Mouse (Mus musculus): Measurements from ENCODE around the gene Baz2b.
"Not testable (repeated sequence)": the region's sequence is repeated elsewhere in the genome, so short reads cannot be mapped to it uniquely, and the experiment has no call there.

The Baz2b gene

DNA sequence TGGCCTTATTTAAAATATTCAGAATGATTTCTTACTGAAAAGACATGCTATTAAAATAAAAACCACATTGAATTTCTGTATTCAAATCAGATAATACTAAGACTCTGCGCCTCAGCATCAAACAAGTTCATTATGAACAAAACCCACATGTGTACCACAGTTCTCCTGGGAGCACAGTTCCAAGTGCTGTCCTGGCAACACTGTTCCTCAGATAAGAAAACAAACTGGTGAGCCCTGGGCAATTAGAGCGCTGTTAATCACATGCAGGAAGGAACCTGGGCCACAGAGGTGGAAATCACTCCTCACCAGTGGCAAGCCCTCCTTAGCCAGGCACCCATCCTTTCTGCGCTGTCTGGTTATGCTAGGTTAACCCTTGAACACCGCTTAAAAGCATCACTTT is 332.3 kb downstream of the Baz2b start:
- DNase-seq (ENCODE audit: low spot score in 2 of 2) = no peak

- no peak for DNase-seq (ENCODE audit: low spot score in 2 of 2)
These were observed 333.2 kb downstream of the Baz2b start for GRCm38 (mm10) chr2:59876482-59876881.

GRCm38 (mm10) chr2:59870526-59870925 is 339.1 kb downstream of the Baz2b start:
- no peak for DNase-seq (ENCODE audit: low spot score in 2 of 2)

DNA sequence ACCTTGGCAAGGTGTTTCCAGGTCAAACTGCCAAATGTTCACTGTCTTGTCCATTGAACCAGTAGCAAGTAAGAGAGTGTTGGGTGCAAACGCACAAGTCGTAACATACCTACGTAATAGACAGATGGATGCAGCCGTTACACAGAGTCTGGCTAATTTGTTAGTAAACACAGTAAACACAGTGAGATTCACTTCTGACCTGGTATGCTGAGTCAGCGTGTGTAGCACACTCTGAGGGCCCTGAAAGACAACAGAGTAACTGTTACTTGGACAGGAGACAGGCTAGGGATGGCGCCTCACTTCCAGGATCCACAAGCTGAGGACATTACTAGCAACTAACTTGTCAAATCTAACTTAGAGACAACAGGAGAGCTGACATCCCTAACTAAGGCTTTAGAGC is 347.0 kb downstream of the Baz2b start:
- DNase-seq (ENCODE audit: low spot score in 2 of 2) = no peak

GRCm38 (mm10) chr2:59854363-59854762 is 355.3 kb downstream of the Baz2b start:
- DNase-seq (ENCODE audit: low spot score in 2 of 2) = no peak

DNA sequence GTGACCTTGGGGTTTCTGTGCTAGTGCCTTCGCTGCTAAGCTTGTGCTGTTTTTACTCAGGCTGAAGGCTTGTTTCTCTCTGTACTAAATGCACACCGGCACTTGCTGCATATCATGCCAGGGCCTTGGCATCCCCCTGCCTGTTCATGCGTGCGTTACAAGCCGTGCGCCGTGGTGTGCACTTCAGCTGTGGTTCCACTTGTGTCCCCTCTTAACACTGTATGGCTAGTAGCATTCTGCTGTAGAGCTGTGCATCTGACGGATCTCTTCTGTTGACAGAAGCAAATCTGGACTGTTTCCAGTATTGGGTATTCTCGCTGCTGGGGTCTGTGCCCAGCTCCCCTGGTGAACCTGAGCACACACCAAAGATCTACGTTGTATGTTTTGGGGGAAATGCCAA is 356.1 kb downstream of the Baz2b start:
- no peak for DNase-seq (ENCODE audit: low spot score in 2 of 2)

- no peak for DNase-seq (ENCODE audit: low spot score in 2 of 2)
These were observed 356.7 kb downstream of the Baz2b start for GRCm38 (mm10) chr2:59852916-59853315.

GRCm38 (mm10) chr2:59851885-59852284 is 357.8 kb downstream of the Baz2b start:
- DNase-seq (ENCODE audit: low spot score in 2 of 2) = not testable (repeated sequence)

All from frontal cortex, postnatal 25 days (tissue).